Mouse (Mus musculus): ENCODE measurements around the gene Muc3. TPM values are rescaled to one million over a fixed set of nuclear protein-coding genes. Genes with fewer than 3 reads are reported as not detected.

Muc3 gene
- total and polyA plus RNA-seq, 3 experiments, result not detected

DNA sequence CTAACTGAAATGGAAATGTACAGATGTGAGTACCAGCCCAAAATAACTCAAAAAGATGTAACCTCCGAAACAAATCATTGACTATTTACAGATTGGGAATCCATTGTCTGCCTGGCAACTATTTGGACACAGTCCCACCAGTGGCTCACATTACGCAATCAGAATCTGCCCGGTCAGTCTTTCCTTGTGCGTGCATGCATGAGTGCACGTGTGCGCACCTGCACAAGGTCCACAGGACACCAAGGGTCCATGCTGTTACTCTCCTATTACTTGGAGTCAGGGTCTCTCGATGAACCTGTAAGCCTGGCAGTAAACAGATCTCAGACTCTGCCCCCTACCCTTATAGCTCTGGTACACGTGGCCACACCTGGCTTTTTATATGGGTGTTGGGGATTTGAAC is 41.5 kb downstream of the Muc3 start:
- Histone ChIP-seq H3K36me3 (ENCODE audit: control insufficient read depth in 1 of 2, insufficient read depth in 2 of 2, low read length in 2 of 2) (peaks cover 0 to 10% of the 10 kb centered on the region in 2 experiments; a peak in 3 of 4 replicates), H3K27ac (ENCODE audit: control insufficient read depth, low read depth, low read length) (no peak overlapping the region), H3K79me2 (ENCODE audit: control insufficient read depth, insufficient read depth, low read length, poor library complexity) (peaks cover 1% of the 10 kb centered on the region), H3K9me3 (replicated peaks; ENCODE audit: insufficient read depth, low read length) (no peaks in the 10 kb centered on the region), H3K27me3 (ENCODE audit: control insufficient read depth in 1 of 2, insufficient read depth in 2 of 2, low read length in 2 of 2) (no peaks in the 10 kb centered on the region), H3K4me3 (ENCODE audit: control insufficient read depth in 1 of 2, insufficient read depth in 1 of 2, low read depth in 2 of 2, low read length in 2 of 2) (no peak overlapping the region), H3K4me1 (ENCODE audit: control insufficient read depth in 1 of 2, insufficient read depth in 2 of 2, low read length in 2 of 2) (peaks cover 6 to 16% of the 10 kb centered on the region in 2 experiments; a peak in 3 of 4 replicates), H3K9ac (ENCODE audit: control insufficient read depth, low read depth, low read length, poor library complexity, severe bottlenecking) (no peak overlapping the region)
- TF ChIP-seq RCOR1 (IDR thresholded peaks at IDR 0.05; ENCODE audit: low read depth, low read length) (no peak), ZKSCAN1 (IDR thresholded peaks at IDR 0.05; ENCODE audit: low read depth, low read length) (no peak), CTCF (IDR thresholded peaks at IDR 0.05 in 2 of 3, conservative IDR thresholded peaks at IDR 0.05 in 1 of 3; ENCODE audit: control insufficient read depth in 1 of 3, insufficient read depth in 1 of 3, low read depth in 2 of 3, low read length in 3 of 3, poor library complexity in 1 of 3, severe bottlenecking in 1 of 3) (no peak), POLR2AphosphoS2 (IDR thresholded peaks at IDR 0.05; ENCODE audit: low read length) (no peak), UBTF (IDR thresholded peaks at IDR 0.05; ENCODE audit: borderline replicate concordance, insufficient read depth, low read depth, low read length) (no peak), ETS1 (IDR thresholded peaks at IDR 0.05; ENCODE audit: low read depth, low read length) (no peak), TAL1 (IDR thresholded peaks at IDR 0.05; ENCODE audit: low read length) (no peak), MAX (IDR thresholded peaks at IDR 0.05; ENCODE audit: low read length) (no peak)
- no peak for DNase-seq (ENCODE audit: low read depth, low spot score)

DNA sequence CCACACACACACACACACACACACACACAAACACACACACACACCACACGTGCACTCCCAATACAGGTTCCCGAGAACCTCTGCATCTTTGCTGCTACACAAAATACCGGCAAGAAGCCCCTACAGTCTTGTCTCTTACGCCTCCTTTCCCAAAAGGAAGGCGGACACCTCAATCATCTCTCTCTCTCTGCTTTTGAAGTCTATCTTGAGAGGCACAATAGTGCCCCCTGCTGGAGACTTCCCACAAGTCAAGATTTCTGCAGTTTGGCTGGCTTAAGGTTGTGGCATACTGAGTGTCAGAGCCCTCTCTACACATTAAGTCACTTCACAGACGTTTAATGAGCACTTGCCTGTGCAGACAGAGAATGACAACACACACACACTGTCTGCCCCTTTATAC is 42.1 kb downstream of the Muc3 start:
- Histone ChIP-seq H3K9ac (ENCODE audit: control insufficient read depth, low read depth, low read length, poor library complexity, severe bottlenecking) (0 out of 2 replicates have a peak overlapping the region, but pooled peaks have one; percentile 28), H3K27ac (ENCODE audit: control insufficient read depth, low read depth, low read length) (no peak overlapping the region), H3K36me3 (ENCODE audit: control insufficient read depth in 1 of 2, insufficient read depth in 2 of 2, low read length in 2 of 2) (peaks cover 0 to 10% of the 10 kb centered on the region in 2 experiments; a peak in 3 of 4 replicates), H3K4me1 (ENCODE audit: control insufficient read depth in 1 of 2, insufficient read depth in 2 of 2, low read length in 2 of 2) (peaks cover 6 to 16% of the 10 kb centered on the region in 2 experiments; a peak in 3 of 4 replicates), H3K79me2 (ENCODE audit: control insufficient read depth, insufficient read depth, low read length, poor library complexity) (peaks cover 4% of the 10 kb centered on the region; the same call in 1 of the 2 replicates), H3K9me3 (replicated peaks; ENCODE audit: insufficient read depth, low read length) (no peaks in the 10 kb centered on the region), H3K27me3 (ENCODE audit: control insufficient read depth in 1 of 2, insufficient read depth in 2 of 2, low read length in 2 of 2) (no peaks in the 10 kb centered on the region), H3K4me3 (ENCODE audit: control insufficient read depth in 1 of 2, insufficient read depth in 1 of 2, low read depth in 2 of 2, low read length in 2 of 2) (no peak overlapping the region)
- no peak for TF ChIP-seq ZKSCAN1 (IDR thresholded peaks at IDR 0.05; ENCODE audit: low read depth, low read length)
- no peak for TF ChIP-seq GABPA (IDR thresholded peaks at IDR 0.05; ENCODE audit: low read depth, low read length)
- 0 out of 2 replicates have a peak, but pooled peaks have one; percentile 53 for TF ChIP-seq MYC (IDR thresholded peaks at IDR 0.05; ENCODE audit: low read depth, low read length)
- TF ChIP-seq ZMIZ1 (IDR thresholded peaks at IDR 0.05; ENCODE audit: low read depth, low read length), result no peak
- 0 out of 2 replicates have a peak, but pooled peaks have one; percentile 50 for TF ChIP-seq MAZ (IDR thresholded peaks at IDR 0.05; ENCODE audit: low read depth, low read length)
- TF ChIP-seq ELF1 (IDR thresholded peaks at IDR 0.05; ENCODE audit: low read depth, low read length), result no peak
- TF ChIP-seq SMC3 (IDR thresholded peaks at IDR 0.05; ENCODE audit: low read depth, low read length), result peak; percentile 95
- peak; percentile 95 for TF ChIP-seq RAD21 (IDR thresholded peaks at IDR 0.05; ENCODE audit: low read depth, low read length)
- TF ChIP-seq BHLHE40 (IDR thresholded peaks at IDR 0.05; ENCODE audit: borderline replicate concordance, low read depth, low read length), result peak; percentile 52; the same call in 1 of the 2 replicates
- 0 out of 4 replicates have a peak, but pooled peaks of 1 of the 2 experiments have one; percentile 17 for TF ChIP-seq POLR2A (IDR thresholded peaks at IDR 0.05; ENCODE audit: control insufficient read depth in 1 of 2, insufficient read depth in 1 of 2, low read depth in 1 of 2, low read length in 2 of 2, poor library complexity in 1 of 2)
- TF ChIP-seq JUND (IDR thresholded peaks at IDR 0.05; ENCODE audit: low read depth, low read length), result no peak
- TF ChIP-seq POLR2AphosphoS5 (IDR thresholded peaks at IDR 0.05; ENCODE audit: borderline replicate concordance, low read depth, low read length), result no peak
- TF ChIP-seq ZC3H11A (IDR thresholded peaks at IDR 0.05; ENCODE audit: low read depth, low read length), result peak; percentile 93
- TF ChIP-seq CTCF (IDR thresholded peaks at IDR 0.05 in 2 of 3, conservative IDR thresholded peaks at IDR 0.05 in 1 of 3; ENCODE audit: control insufficient read depth in 1 of 3, insufficient read depth in 1 of 3, low read depth in 2 of 3, low read length in 3 of 3, poor library complexity in 1 of 3, severe bottlenecking in 1 of 3), result peak; percentile 69 to 97 (median 77)
- TF ChIP-seq TBP (IDR thresholded peaks at IDR 0.05; ENCODE audit: low read depth, low read length), result no peak
- TF ChIP-seq MAX (IDR thresholded peaks at IDR 0.05; ENCODE audit: low read length), result no peak
- no peak for TF ChIP-seq E2F4 (IDR thresholded peaks at IDR 0.05; ENCODE audit: borderline replicate concordance, low read depth, low read length)
- TF ChIP-seq SIN3A (IDR thresholded peaks at IDR 0.05; ENCODE audit: low read length), result 0 out of 2 replicates have a peak, but pooled peaks have one; percentile 31
- no peak for TF ChIP-seq HCFC1 (IDR thresholded peaks at IDR 0.05; ENCODE audit: low read depth, low read length)
- peak; percentile 92 for DNase-seq (ENCODE audit: low read depth, low spot score)

Data from MEL (cell line).